8 mouse cellular contexts compared by ENCODE assay signal in genomic region chr11:117038282-117039106, GRCm38 (mm10).
DNase-seq lines count a peak whose midpoint lies in the region; ATAC-seq and TF ChIP-seq lines count a peak whose summit lies in the region.

No protein-coding gene starts in this region.

- no peak for TF ChIP-seq POLR2A in MEL (IDR thresholded peaks at IDR 0.05; ENCODE audit: control insufficient read depth in 1 of 2, insufficient read depth in 1 of 2, low read depth in 1 of 2, low read length in 2 of 2, poor library complexity in 1 of 2)

- H3K79me2 ChIP-seq in MEL (ENCODE audit: control insufficient read depth, insufficient read depth, low read length, poor library complexity): no peaks in the 10 kb centered on the region

- no peak overlapping the region for H3K9ac ChIP-seq in heart, embryonic 15.5 days
- no peak overlapping the region for H3K9ac ChIP-seq in MEL (ENCODE audit: control insufficient read depth, low read depth, low read length, poor library complexity, severe bottlenecking)
- H3K9ac ChIP-seq in hindbrain, postnatal 0 days (replicated peaks; ENCODE audit: low read length): no peak overlapping the region

- 43% methylated on average over 20 of the region's 20 CpGs for WGBS in heart, embryonic 15.5 days
- 41% methylated on average over 19 of the region's 20 CpGs for WGBS in hindbrain, postnatal 0 days

- H3K4me2 ChIP-seq in heart, embryonic 15.5 days: peak overlapping the region; percentile 10; the same call in 1 of the 2 replicates
- no peak overlapping the region for H3K4me2 ChIP-seq in hindbrain, postnatal 0 days (ENCODE audit: low read depth, low read length)

- peak in 1 of 3 experiments; percentile 43; a peak in 2 of 6 replicates for TF ChIP-seq CTCF in MEL (IDR thresholded peaks at IDR 0.05 in 2 of 3, conservative IDR thresholded peaks at IDR 0.05 in 1 of 3; ENCODE audit: control insufficient read depth in 1 of 3, insufficient read depth in 1 of 3, low read depth in 2 of 3, low read length in 3 of 3, poor library complexity in 1 of 3, severe bottlenecking in 1 of 3)
- no peak for TF ChIP-seq CTCF in hindbrain, postnatal 0 days (IDR thresholded peaks at IDR 0.05; ENCODE audit: low read depth)

- no peaks in the 10 kb centered on the region for H3K36me3 ChIP-seq in heart, embryonic 15.5 days
- H3K36me3 ChIP-seq in MEL (ENCODE audit: control insufficient read depth in 1 of 2, insufficient read depth in 2 of 2, low read length in 2 of 2): no peaks in the 10 kb centered on the region
- H3K36me3 ChIP-seq in hindbrain, postnatal 0 days (ENCODE audit: insufficient read depth, low read length): no peaks in the 10 kb centered on the region

- H3K4me1 ChIP-seq in heart, embryonic 15.5 days (replicated peaks): peaks cover 10% of the 10 kb centered on the region
- H3K4me1 ChIP-seq in MEL (ENCODE audit: control insufficient read depth in 1 of 2, insufficient read depth in 2 of 2, low read length in 2 of 2): no peaks in the 10 kb centered on the region
- 0 out of 2 replicates have a peak, but pooled peaks cover 5% of the 10 kb centered on the region for H3K4me1 ChIP-seq in hindbrain, postnatal 0 days (ENCODE audit: insufficient read depth, low read length)

- H3K9me3 ChIP-seq in heart, embryonic 15.5 days (replicated peaks): no peaks in the 10 kb centered on the region
- H3K9me3 ChIP-seq in MEL (replicated peaks; ENCODE audit: insufficient read depth, low read length): no peaks in the 10 kb centered on the region
- no peaks in the 10 kb centered on the region for H3K9me3 ChIP-seq in hindbrain, postnatal 0 days (ENCODE audit: low read length)

- H3K27me3 ChIP-seq in heart, embryonic 15.5 days: peaks cover 15% of the 10 kb centered on the region
- H3K27me3 ChIP-seq in MEL (ENCODE audit: control insufficient read depth in 1 of 2, insufficient read depth in 2 of 2, low read length in 2 of 2): no peaks in the 10 kb centered on the region; a peak in 1 of 4 replicates
- no peaks in the 10 kb centered on the region for H3K27me3 ChIP-seq in hindbrain, postnatal 0 days (ENCODE audit: insufficient read depth, low read length)

- H3K4me3 ChIP-seq in heart, embryonic 15.5 days: no peak overlapping the region
- H3K4me3 ChIP-seq in MEL (ENCODE audit: control insufficient read depth in 1 of 2, insufficient read depth in 1 of 2, low read depth in 2 of 2, low read length in 2 of 2): no peak overlapping the region
- no peak overlapping the region for H3K4me3 ChIP-seq in hindbrain, postnatal 0 days (ENCODE audit: low read length)

- peak; percentile 39 for TF ChIP-seq RAD21 in MEL (IDR thresholded peaks at IDR 0.05; ENCODE audit: low read depth, low read length)

- ATAC-seq in heart, embryonic 15.5 days (replicated peaks; ENCODE audit: insufficient number of reproducible peaks, insufficient read depth, low FRiP score, low read depth): no peak
- 0 out of 2 replicates have a peak, but pooled peaks have one; percentile 31 for ATAC-seq in hindbrain, postnatal 0 days
- no peak for ATAC-seq in megakaryocyte, adult 5-6 weeks (ENCODE audit: poor library complexity, severe bottlenecking)
- no peak for ATAC-seq in frontal cortex, adult (ENCODE audit: low TSS enrichment)

- H3K27ac ChIP-seq in heart, embryonic 15.5 days: no peak overlapping the region
- no peak overlapping the region for H3K27ac ChIP-seq in MEL (ENCODE audit: control insufficient read depth, low read depth, low read length)
- no peak overlapping the region for H3K27ac ChIP-seq in hindbrain, postnatal 0 days

- DNase-seq in heart, adult 9 months (ENCODE audit: low spot score in 2 of 2): no peak
- peak; percentile 34 for DNase-seq in MEL (ENCODE audit: low read depth, low spot score)
- DNase-seq in hindbrain, postnatal 0 days (ENCODE audit: low spot score): no peak
- peak; percentile 36 to 39 for DNase-seq in lung, postnatal 4 days
- no peak for DNase-seq in cerebellum, adult 18-20 months

- TF ChIP-seq EP300 in MEL (IDR thresholded peaks at IDR 0.05; ENCODE audit: low read depth in 1 of 2, low read length in 2 of 2): no peak

TF ChIP-seq in MEL, 35 proteins besides CTCF, POLR2A, EP300 and RAD21:
- TF ChIP-seq ZMIZ1 (IDR thresholded peaks at IDR 0.05; ENCODE audit: low read depth, low read length): no peak
- peak; percentile 28; the same call in 1 of the 2 replicates for TF ChIP-seq SMC3 (IDR thresholded peaks at IDR 0.05; ENCODE audit: low read depth, low read length)
- no peak for TF ChIP-seq GATA1 (IDR thresholded peaks at IDR 0.05; ENCODE audit: low read depth, low read length)
- TF ChIP-seq UBTF (IDR thresholded peaks at IDR 0.05; ENCODE audit: borderline replicate concordance, insufficient read depth, low read depth, low read length): no peak
- TF ChIP-seq ZKSCAN1 (IDR thresholded peaks at IDR 0.05; ENCODE audit: low read depth, low read length): no peak
- no peak for TF ChIP-seq GABPA (IDR thresholded peaks at IDR 0.05; ENCODE audit: low read depth, low read length)
- TF ChIP-seq ZNF384 (IDR thresholded peaks at IDR 0.05; ENCODE audit: low read depth, low read length): peak; percentile 70
- no peak for TF ChIP-seq HCFC1 (IDR thresholded peaks at IDR 0.05; ENCODE audit: low read depth, low read length)
- TF ChIP-seq USF2 (IDR thresholded peaks at IDR 0.05; ENCODE audit: borderline replicate concordance in 1 of 2, insufficient read depth in 1 of 2, low read depth in 1 of 2, low read length in 2 of 2): no peak
- TF ChIP-seq SIN3A (IDR thresholded peaks at IDR 0.05; ENCODE audit: low read length): no peak
- TF ChIP-seq ETS1 (IDR thresholded peaks at IDR 0.05; ENCODE audit: low read depth, low read length): no peak
- no peak for TF ChIP-seq MAFK (IDR thresholded peaks at IDR 0.05; ENCODE audit: borderline replicate concordance, low read depth, low read length)
- peak; percentile 24; the same call in 1 of the 2 replicates for TF ChIP-seq ZC3H11A (IDR thresholded peaks at IDR 0.05; ENCODE audit: low read depth, low read length)
- no peak for TF ChIP-seq POLR2AphosphoS5 (IDR thresholded peaks at IDR 0.05; ENCODE audit: borderline replicate concordance, low read depth, low read length)
- no peak for TF ChIP-seq E2F4 (IDR thresholded peaks at IDR 0.05; ENCODE audit: borderline replicate concordance, low read depth, low read length)

Comparison
In these comparisons a context has a peak if more than half of its experiments do, and no peak if none do; other contexts are left out.
1. DNase-seq: peak in MEL (single experiment) and lung, postnatal 4 days (2 of 2); none in heart, adult 9 months (0 of 2), hindbrain, postnatal 0 days (single experiment) and cerebellum, adult 18-20 months (0 of 2).